Mouse (Mus musculus) CH12.LX (cell line): ENCODE measurements at regions not wholly inside any gene's neighbourhood (a gene's known extent, or its start where the extent isn't known, plus 50 kb on each side); places are given as distances from the start of the nearest gene placed in this dataset.

Experiments
- DNase-seq: peaks from one replicate; pipeline ENCODE4 v3.0.0-alpha.2; 2013; ENCODE audit errors: extremely low read depth
- H3K27ac ChIP-seq: 2 replicates; pipeline ENCODE4 v1.5.1; 2012; ENCODE audit warnings: low read depth, mild to moderate bottlenecking, control low read depth, moderate library complexity; ENCODE audit not compliant: insufficient read depth
- H3K27me3 ChIP-seq: replicated peaks from 2 replicates; pipeline ENCODE3; 2012; ENCODE audit warnings: inconsistent platforms
- H3K36me3 ChIP-seq, 2 experiments: replicated peaks in 1 of 2; 2 replicates each; pipeline versions ENCODE3 to v1.6.1; 2012; ENCODE audit warnings: inconsistent platforms in 1 of 2, low read length in 1 of 2, mild to moderate bottlenecking in 1 of 2, mixed read lengths in 1 of 2, moderate library complexity in 1 of 2; ENCODE audit not compliant: control insufficient read depth in 1 of 2, insufficient read depth in 1 of 2
- H3K4me1 ChIP-seq, 2 experiments: 2 replicates each; pipeline ENCODE4 v1.6.1; 2012; ENCODE audit warnings: inconsistent platforms in 1 of 2, moderate library complexity in 1 of 2; ENCODE audit not compliant: insufficient read depth in 2 of 2, control insufficient read depth in 1 of 2
- H3K4me2 ChIP-seq: 2 replicates; pipeline ENCODE4 v1.6.1; 2012; ENCODE audit warnings: low read depth, mild to moderate bottlenecking, control low read depth; ENCODE audit not compliant: poor library complexity, insufficient read depth, severe bottlenecking
- H3K4me3 ChIP-seq, 3 experiments: fragments of 150-350 bp in 1 of 3; sonication (generic) in 1 of 3; replicated peaks in 1 of 3; 2 replicates each; pipeline versions ENCODE3 to v1.5.1; 2011 to 2012; ENCODE audit warnings: low read depth in 2 of 3, low read length in 2 of 3, mild to moderate bottlenecking in 2 of 3, moderate library complexity in 2 of 3, control low read depth in 1 of 3, improper control_type of control experiment in 1 of 3, inconsistent platforms in 1 of 3, mixed read lengths in 1 of 3; ENCODE audit not compliant: poor library complexity in 1 of 3
- H3K79me2 ChIP-seq: replicated peaks from 2 replicates; pipeline ENCODE4 v1.6.1; 2012; ENCODE audit warnings: mild to moderate bottlenecking, moderate library complexity; ENCODE audit not compliant: control insufficient read depth, poor library complexity, insufficient read depth, severe bottlenecking; ENCODE audit errors: extremely low read depth
- H3K9ac ChIP-seq: 2 replicates; pipeline ENCODE4 v1.6.1; 2012; ENCODE audit warnings: low read depth, mild to moderate bottlenecking, control low read depth, moderate library complexity; ENCODE audit not compliant: insufficient read depth
- H3K9me3 ChIP-seq: replicated peaks from 2 replicates; pipeline ENCODE3; 2012; ENCODE audit warnings: low read length, inconsistent platforms, mixed read lengths
- BHLHE40 ChIP-seq: IDR thresholded peaks from 2 replicates; pipeline ENCODE4 v1.6.1; 2011; ENCODE audit warnings: mild to moderate bottlenecking, low read depth, low read length, improper control_type of control experiment
- CTCF ChIP-seq, 2 experiments: IDR thresholded peaks in 1 of 2; conservative IDR thresholded peaks in 1 of 2; 2 replicates each; pipeline ENCODE4 v1.5.1; 2011 to 2012; ENCODE audit warnings: low read depth in 2 of 2, low read length in 2 of 2, improper control_type of control experiment in 1 of 2, inconsistent platforms in 1 of 2, mild to moderate bottlenecking in 1 of 2, moderate library complexity in 1 of 2
- E2F4 ChIP-seq: IDR thresholded peaks from 2 replicates; pipeline ENCODE4 v1.6.1; 2011; ENCODE audit warnings: low read depth, low read length, improper control_type of control experiment; ENCODE audit not compliant: insufficient replicate concordance
- ELF1 ChIP-seq: IDR thresholded peaks from 2 replicates; pipeline ENCODE4 v1.6.1; 2014; ENCODE audit warnings: low read depth, mild to moderate bottlenecking, inconsistent platforms, low read length, improper control_type of control experiment
- EP300 ChIP-seq: IDR thresholded peaks from 2 replicates; pipeline ENCODE4 v1.6.1; 2011; ENCODE audit warnings: low read length, improper control_type of control experiment
- ETS1 ChIP-seq: conservative IDR thresholded peaks from 2 replicates; pipeline ENCODE4 v1.6.1; 2012; ENCODE audit warnings: low read depth, mild to moderate bottlenecking, inconsistent platforms, low read length, improper control_type of control experiment, moderate library complexity
- HCFC1 ChIP-seq: IDR thresholded peaks from 2 replicates; pipeline ENCODE4 v1.6.1; 2012; ENCODE audit warnings: low read depth, mild to moderate bottlenecking, inconsistent platforms, low read length, improper control_type of control experiment
- JUND ChIP-seq: conservative IDR thresholded peaks from 2 replicates; pipeline ENCODE4 v1.6.1; 2011; ENCODE audit warnings: low read depth, low read length, improper control_type of control experiment
- KAT2A ChIP-seq: IDR thresholded peaks from 2 replicates; pipeline ENCODE4 v1.6.1; 2012; ENCODE audit warnings: low read length, improper control_type of control experiment, inconsistent platforms; ENCODE audit not compliant: insufficient replicate concordance
- MAFK ChIP-seq: IDR thresholded peaks from 2 replicates; pipeline ENCODE4 v1.6.1; 2011; ENCODE audit warnings: low read length, improper control_type of control experiment; ENCODE audit not compliant: insufficient replicate concordance
- MAZ ChIP-seq: IDR thresholded peaks from 2 replicates; pipeline ENCODE4 v1.6.1; 2012; ENCODE audit warnings: low read depth, mild to moderate bottlenecking, inconsistent platforms, low read length, improper control_type of control experiment, moderate library complexity
- MEF2A ChIP-seq: IDR thresholded peaks from 2 replicates; pipeline ENCODE4 v1.6.1; 2014; ENCODE audit warnings: low read depth, mild to moderate bottlenecking, inconsistent platforms, low read length, improper control_type of control experiment, borderline replicate concordance
- MXI1 ChIP-seq: IDR thresholded peaks from 2 replicates; pipeline ENCODE4 v1.6.1; 2011; ENCODE audit warnings: mild to moderate bottlenecking, low read depth, low read length, improper control_type of control experiment
- POLR2A ChIP-seq: IDR thresholded peaks from 2 replicates; pipeline ENCODE4 v1.6.1; 2011; ENCODE audit warnings: low read depth, mild to moderate bottlenecking, improper control_type of control experiment, low read length
- RCOR1 ChIP-seq: conservative IDR thresholded peaks from 2 replicates; pipeline ENCODE4 v1.6.1; 2012; ENCODE audit warnings: low read depth, mild to moderate bottlenecking, inconsistent platforms, low read length, improper control_type of control experiment
- SIN3A ChIP-seq: IDR thresholded peaks from 2 replicates; pipeline ENCODE4 v1.6.1; 2012; ENCODE audit warnings: low read length, improper control_type of control experiment, inconsistent platforms
- SMC3 ChIP-seq: IDR thresholded peaks from 2 replicates; pipeline ENCODE4 v1.6.1; 2011; ENCODE audit warnings: low read depth, low read length, improper control_type of control experiment
- TBP ChIP-seq: conservative IDR thresholded peaks from 2 replicates; pipeline ENCODE4 v1.6.1; 2011; ENCODE audit warnings: low read depth, low read length, improper control_type of control experiment
- TCF12 ChIP-seq: IDR thresholded peaks from 2 replicates; pipeline ENCODE4 v1.6.1; 2014; ENCODE audit warnings: low read depth, mild to moderate bottlenecking, inconsistent platforms, low read length, improper control_type of control experiment
- UBTF ChIP-seq: IDR thresholded peaks from 2 replicates; pipeline ENCODE4 v1.6.1; 2012; ENCODE audit warnings: low read depth, mild to moderate bottlenecking, inconsistent platforms, low read length, improper control_type of control experiment, moderate library complexity
- USF1 ChIP-seq: IDR thresholded peaks from 2 replicates; pipeline ENCODE4 v1.6.1; 2014; ENCODE audit warnings: low read depth, mild to moderate bottlenecking, inconsistent platforms, low read length, improper control_type of control experiment
- USF2 ChIP-seq: conservative IDR thresholded peaks from 2 replicates; pipeline ENCODE4 v1.6.1; 2011; ENCODE audit warnings: low read depth, low read length, improper control_type of control experiment
- ZC3H11A ChIP-seq: IDR thresholded peaks from 2 replicates; pipeline ENCODE4 v1.6.1; 2012; ENCODE audit warnings: low read depth, mild to moderate bottlenecking, inconsistent platforms, low read length, improper control_type of control experiment
- ZMIZ1 ChIP-seq: IDR thresholded peaks from 2 replicates; pipeline ENCODE4 v1.6.1; 2012; ENCODE audit warnings: low read depth, mild to moderate bottlenecking, inconsistent platforms, low read length, improper control_type of control experiment
- ZNF384 ChIP-seq: IDR thresholded peaks from 2 replicates; pipeline ENCODE4 v1.6.1; 2012; ENCODE audit warnings: low read depth, low read length, improper control_type of control experiment, inconsistent platforms
- dilution Hi-C: fragments of 300-500 bp; cut with MboI; formaldehyde crosslinking; loops from 2 replicates; pipeline ENCODE4 v1.14.3; 2020; ENCODE audit warnings: low sequenced_read_pairs; ENCODE audit not compliant: extremely low pct_unique_long_range_greater_than_20kb, extremely low pct_ligation_motif_present
- in situ Hi-C: fragments of 300-500 bp; cut with MboI; formaldehyde crosslinking; loops from 3 replicates; pipeline ENCODE4 v1.14.3; 2019; ENCODE audit warnings: low sequenced_read_pairs, low pct_ligation_motif_present, low pct_unique_long_range_greater_than_20kb, mixed read lengths

DNA sequence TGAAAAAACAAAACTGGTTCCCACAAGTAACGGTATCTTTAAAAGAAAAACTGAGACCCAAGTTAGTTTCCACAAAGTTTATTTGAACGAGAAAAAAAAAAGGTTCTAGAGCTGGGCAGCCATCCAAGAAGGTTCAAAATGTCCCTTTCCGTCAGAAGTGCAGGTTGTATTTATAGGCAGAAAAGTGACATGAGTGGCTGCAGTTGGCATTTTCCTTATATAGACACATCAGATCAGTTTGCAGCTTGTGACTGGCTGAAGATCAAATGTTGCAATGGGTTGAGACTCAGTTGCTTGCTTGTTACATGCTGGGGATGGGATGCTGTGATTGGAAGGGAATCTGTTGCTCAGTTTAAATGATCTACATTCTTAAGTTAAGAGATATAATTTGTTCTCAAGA lies 80.7 kb upstream of the Pde3a start:
- dilution Hi-C loops: no loop called here
- Histone ChIP-seq H3K27me3 (no peaks in the 10 kb centered on the region), H3K9me3 (no peaks in the 10 kb centered on the region), H3K4me1 (peaks cover 0 to 5% of the 10 kb centered on the region in 2 experiments; a peak in 1 of 4 replicates), H3K9ac (no peak overlapping the region), H3K4me2 (no peak overlapping the region), H3K27ac (no peak overlapping the region), H3K36me3 (no peaks in the 10 kb centered on the region), H3K79me2 (no peaks in the 10 kb centered on the region), H3K4me3 (no peak overlapping the region)
- TF ChIP-seq USF2 (no peak), ZMIZ1 (no peak), POLR2A (no peak), MEF2A (no peak), TBP (no peak), HCFC1 (no peak), TCF12 (no peak), ETS1 (no peak), UBTF (no peak), KAT2A (no peak)
- DNase-seq: peak; percentile 2
- in situ Hi-C loops: no loop called here

DNA sequence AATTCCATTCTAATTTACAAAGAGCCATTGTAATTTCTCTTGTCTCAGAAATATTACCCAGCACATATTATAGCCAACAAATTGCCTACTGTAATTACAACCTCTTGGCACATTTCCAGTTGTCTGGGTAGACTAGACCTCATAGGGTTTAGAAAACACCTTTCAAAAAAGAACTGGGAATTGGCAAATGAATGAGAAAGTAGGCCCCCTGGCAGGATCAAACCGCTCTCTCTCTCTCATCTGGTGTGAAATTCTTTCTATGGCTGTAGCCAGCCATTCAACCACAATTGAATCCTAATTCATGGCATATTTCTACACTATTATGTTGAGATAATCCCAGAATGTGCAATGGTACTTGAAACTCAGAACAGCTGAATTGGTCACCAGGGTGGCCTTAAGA lies 65.3 kb upstream of the Pde3a start:
- dilution Hi-C loops (no loop called here), in situ Hi-C loops (no loop called here)
- Histone ChIP-seq H3K4me3 (no peak overlapping the region), H3K9ac (no peak overlapping the region), H3K27me3 (no peaks in the 10 kb centered on the region), H3K27ac (no peak overlapping the region), H3K79me2 (no peaks in the 10 kb centered on the region), H3K9me3 (no peaks in the 10 kb centered on the region), H3K36me3 (no peaks in the 10 kb centered on the region), H3K4me1 (no peaks in the 10 kb centered on the region), H3K4me2 (no peak overlapping the region)
- no peak for DNase-seq
- TF ChIP-seq ZC3H11A: no peak
- no peak for TF ChIP-seq MXI1
- TF ChIP-seq BHLHE40: no peak
- no peak for TF ChIP-seq E2F4
- no peak for TF ChIP-seq SIN3A
- TF ChIP-seq EP300: no peak
- no peak for TF ChIP-seq MAZ
- TF ChIP-seq ZNF384: no peak
- no peak for TF ChIP-seq TCF12
- no peak for TF ChIP-seq USF2
- TF ChIP-seq HCFC1: no peak
- no peak for TF ChIP-seq SMC3
- no peak for TF ChIP-seq MAFK
- no peak for TF ChIP-seq ELF1
- no peak for TF ChIP-seq CTCF (conservative IDR thresholded peaks at IDR 0.05 in 1 of 2, IDR thresholded peaks at IDR 0.05 in 1 of 2; ENCODE audit: low read depth in 2 of 2, low read length in 2 of 2)
- TF ChIP-seq RCOR1: no peak
- no peak for TF ChIP-seq USF1
- no peak for TF ChIP-seq MEF2A
- TF ChIP-seq JUND: no peak
